Mouse (Mus musculus): Measurements from ENCODE around the gene Tbx1.

Gene Tbx1

DNA sequence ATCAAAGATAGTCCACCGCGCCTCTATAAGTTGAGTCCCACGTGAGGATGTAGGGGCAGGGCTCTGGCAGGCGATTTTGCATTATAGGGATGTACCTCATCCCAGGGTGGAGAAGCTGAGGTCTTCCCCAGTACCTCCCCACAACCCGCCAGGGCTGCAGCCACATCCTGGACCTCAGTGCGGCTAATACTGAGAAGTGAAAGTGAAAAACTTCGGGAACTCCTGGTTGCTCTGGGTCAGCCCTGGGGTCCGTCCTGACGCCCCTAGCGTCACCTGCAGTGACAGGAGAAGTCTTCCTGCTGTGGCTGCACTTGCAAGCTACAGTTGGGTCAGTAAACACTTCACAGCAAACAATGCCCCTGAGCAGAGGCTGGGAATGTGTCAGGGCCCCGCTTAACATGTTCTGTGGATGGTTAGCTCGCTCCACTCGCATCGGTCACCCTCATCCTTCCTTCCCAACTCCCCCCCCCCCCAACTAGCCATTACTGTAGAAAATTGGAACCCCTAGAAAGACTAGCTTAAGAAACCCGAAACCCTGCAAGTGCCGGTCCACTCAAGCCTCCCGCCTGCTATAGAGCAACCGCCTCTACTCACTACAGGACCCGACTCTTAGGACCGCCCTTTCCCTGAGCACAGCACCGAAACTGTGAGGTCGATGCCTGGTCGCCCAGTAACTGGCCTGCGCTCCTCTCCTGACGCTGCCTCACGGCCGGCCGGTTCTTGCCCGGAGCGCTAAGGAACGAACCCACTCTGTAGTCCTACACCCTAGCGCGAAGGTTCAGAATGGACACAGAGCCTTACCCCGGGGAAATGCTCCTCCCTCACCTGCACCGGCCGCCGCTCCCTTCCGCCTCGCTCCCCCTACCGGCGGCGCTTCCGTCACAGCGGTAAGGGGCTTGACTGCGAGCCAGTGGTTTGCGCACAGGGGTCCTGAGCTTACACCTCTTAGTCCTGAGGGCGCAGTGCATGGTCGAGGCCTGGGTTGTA lies at the start of gene Tbx1:
Gene Tbx1, minus strand, starts transcription at position 868 of the 987 bp plus-strand sequence.
- peak; percentile 73 for DNase-seq (ENCODE audit: low read depth)

GRCm38 (mm10) chr16:18639382-18639929 lies 49.0 kb upstream of the Tbx1 start:
- no peak for DNase-seq (ENCODE audit: low read depth)

GRCm38 (mm10) chr16:18638396-18638795 lies 47.9 kb upstream of the Tbx1 start:
- no peak for DNase-seq (ENCODE audit: low read depth)

DNA sequence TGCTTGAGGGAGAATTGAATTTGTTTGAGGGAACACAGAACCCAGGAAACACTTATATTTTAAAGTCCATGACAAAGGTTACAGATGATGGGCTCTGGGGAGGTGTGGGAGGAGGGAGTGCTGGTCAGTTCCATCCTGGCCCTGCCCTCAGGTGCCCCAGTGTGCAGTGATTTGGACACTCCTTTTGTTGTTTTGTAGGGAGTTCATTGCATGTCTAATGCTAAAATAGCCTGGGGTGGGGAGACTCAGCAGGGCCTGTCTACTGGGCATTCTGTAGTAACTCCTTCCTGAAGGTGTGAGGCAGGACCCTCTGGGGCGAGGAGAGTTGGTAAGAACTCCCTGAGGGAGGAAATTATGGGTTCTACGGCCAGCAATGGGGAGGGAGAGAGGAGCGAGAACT lies 46.3 kb upstream of the Tbx1 start:
- DNase-seq (ENCODE audit: low read depth) = no peak

DNA sequence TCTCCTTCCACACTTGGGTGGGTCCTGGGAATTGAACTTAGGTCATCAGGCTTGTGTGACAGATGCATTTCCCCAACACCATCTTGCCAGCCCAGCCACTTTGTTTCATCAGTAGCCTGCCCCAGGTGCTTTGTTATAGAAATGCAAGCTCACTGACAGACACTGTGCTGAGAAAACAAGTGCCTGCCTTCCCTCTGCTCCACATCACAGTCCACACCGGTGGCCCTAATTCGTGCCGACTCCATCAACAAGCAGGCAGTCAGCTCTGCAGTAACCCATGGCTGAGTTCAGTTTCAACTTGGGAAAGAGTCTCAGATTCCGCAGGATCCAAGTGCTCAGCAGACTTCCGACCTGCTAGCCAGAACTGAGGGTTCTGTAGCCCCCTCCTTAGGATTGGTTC lies 45.9 kb upstream of the Tbx1 start:
- no peak for DNase-seq (ENCODE audit: low read depth)

GRCm38 (mm10) chr16:18633333-18633732 lies 42.9 kb upstream of the Tbx1 start:
- no peak for DNase-seq (ENCODE audit: low read depth)

DNA sequence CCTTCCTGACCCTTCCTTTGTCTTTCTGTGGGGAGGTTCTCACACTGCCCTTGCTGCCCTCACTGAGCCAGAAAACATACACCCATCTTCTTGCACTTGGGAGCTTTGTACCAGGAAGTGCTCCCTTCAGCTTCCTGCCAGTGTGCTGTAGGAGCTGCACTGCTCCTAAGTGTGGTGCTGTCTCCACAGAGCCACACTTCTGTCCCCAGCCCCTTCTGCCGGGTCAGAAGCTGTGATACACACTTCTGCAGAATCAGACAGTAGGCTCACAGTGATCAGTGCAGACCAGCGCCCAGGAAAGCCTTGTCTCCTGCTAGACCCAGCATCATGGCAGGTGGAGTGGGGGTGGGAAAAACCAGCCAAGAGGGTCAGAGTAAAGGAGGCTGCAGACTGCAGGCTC lies 42.3 kb upstream of the Tbx1 start:
- DNase-seq (ENCODE audit: low read depth) = no peak

- DNase-seq (ENCODE audit: low read depth) = no peak
These were observed 41.6 kb upstream of the Tbx1 start for GRCm38 (mm10) chr16:18632059-18632458.

DNA sequence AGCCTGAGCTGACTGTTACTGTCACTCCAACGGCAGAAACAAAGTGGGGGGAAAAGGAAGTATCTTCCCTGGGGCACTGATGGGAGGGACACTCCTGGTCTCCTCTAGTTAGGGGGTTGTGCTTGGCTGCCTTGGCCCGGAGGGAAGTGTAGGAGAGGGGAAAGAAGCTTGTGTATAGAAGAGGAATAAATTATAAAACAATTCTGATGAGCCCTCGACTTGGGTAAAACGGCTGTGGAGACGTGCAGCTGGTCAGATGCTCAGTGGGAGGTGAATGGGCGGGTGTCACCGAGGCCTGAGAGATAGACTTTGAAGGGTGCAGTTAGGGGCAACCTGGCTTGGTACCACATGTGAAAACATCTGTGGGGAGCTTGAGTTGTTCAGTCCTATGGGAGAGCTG lies 40.7 kb upstream of the Tbx1 start:
- no peak for DNase-seq (ENCODE audit: low read depth)

DNA sequence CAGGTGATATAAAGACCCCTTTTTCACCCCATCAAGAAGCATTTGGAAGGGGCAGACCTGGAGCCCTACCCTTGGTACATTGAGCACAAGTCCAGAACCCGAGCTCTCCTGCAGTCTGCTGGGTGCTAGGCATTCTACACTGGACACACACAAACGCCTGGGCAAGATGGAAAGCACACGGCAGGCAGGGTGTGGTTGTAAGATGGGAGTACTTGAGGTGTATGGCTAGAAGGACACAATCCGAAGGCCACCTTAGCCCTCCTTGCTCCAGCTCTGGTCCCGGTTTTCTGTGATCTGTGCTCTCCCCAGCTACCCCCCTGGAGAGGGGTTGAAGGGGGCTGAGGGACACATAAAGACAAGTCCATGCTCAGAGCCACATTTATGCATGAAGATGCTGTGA lies 39.8 kb upstream of the Tbx1 start:
- DNase-seq (ENCODE audit: low read depth) = no peak

DNA sequence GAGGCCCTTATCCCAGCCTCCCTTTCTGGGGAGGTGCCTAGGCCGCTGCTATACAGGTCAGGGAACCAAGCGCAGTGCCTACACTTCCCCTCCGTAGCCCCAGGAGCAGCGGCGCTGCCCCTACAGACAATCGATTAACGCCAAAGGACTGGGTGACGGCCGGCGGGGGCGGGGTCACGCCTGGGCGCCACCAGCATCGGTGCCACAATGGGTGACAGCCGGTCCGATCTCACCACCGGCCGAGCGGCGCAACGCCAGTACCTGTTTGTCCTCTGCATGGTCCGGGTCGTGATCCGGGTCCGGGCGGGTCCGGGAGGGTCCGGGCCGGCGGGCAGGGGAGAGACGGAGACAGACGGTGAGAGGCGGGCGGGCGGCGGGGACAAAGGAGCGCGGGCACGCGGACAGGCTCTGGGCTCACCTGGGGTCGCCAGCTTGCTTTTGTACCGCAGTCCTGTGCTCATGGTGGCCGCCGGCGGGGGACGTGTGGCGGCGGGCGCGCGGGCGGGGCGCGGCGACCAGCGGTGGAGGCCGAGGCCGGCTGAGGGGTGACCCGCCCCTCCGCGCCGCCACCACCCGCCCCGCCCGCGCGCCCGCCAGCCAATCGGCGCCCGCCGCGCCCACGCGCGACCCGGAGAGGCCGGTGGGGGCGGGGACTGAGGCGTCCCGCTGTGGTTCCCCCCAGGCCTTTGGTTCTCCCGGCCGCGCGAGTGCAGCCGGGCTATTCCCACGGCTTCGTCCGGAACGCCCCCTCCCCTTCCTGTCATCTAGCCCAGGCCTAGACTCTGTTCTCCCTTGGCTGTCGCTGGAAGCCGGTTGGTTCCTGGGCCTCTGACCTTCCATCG lies 39.1 kb upstream of the Tbx1 start, which contains the start of gene Sept5:
Gene Sept5, minus strand, starts transcription at position 565 of the 842 bp plus-strand sequence.
- peak; percentile 21 for DNase-seq (ENCODE audit: low read depth)

DNA sequence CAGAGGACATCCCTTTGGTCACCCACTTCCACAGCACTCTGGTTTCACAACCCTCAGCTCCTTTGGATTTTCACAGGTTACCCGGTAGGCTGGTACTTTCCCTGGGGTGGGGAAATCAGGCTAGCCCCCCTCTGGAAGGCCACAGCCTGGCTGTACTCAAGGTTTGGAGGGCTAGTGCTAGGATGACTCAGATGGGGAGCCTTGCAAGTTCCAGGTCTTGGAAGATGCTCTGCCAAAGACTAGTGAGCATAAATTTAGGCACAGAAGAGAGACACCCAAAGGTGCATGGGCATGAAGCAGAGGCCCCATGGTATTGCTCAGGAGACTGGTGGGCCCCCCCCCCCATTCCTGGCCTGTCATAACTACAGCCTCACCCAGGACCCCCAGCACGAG lies 38.5 kb upstream of the Tbx1 start:
- no peak for DNase-seq (ENCODE audit: low read depth)

DNA sequence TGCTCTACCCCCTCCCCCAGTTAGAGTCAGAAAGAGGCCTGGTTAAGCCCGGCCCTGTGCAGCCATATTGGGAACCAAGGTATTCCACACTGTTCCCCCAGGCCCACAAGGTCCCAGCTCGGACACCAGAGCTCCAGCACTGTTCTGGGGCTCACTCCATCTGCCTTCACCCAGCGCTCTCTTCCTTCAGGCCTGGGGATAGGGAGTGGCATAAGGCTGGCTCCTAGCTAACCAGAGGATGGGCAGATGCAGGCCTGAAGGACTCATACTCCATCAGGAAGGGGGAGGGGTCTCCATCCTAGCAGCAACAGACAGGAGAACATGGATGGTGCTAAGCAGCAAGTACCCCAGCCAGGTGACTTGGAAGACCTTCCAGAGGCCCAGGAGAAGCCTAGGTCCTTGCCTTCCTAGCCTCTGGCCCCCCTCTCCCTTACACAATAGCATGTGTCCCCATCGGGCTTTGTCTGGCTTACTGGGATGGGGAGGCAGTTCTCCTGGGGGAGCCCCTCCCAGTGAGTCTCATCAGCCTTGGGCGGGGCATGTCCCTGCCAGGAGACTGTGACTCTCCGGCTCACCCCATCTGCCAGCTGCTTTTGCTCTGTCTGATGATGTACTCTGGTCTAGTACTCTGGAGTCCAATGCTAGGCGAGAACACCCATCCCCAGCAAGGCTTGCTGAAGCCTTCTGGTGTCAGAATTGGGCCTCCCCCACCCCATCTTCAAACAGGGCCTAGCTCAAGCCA lies 37.9 kb upstream of the Tbx1 start:
- no peak for DNase-seq (ENCODE audit: low read depth)

DNA sequence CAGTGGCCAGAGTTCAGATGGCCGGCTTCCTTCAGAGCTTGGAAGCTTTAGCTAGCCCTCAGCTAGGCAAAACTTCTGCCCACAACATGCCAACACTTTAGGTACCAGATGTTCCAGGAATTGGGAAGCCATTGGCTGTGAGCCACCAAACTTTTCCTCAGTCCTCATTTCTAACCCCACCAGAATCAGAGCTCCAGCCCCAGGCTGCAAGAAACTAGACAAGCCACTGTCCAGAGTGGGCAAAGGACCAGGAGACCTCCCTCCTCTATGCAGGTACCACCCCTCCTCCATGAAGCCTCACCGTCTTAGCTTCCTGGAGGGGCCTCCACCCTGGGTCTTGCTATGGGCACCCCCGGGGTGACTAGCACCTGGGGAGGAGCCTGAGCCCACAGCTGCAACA lies 36.7 kb upstream of the Tbx1 start:
- DNase-seq (ENCODE audit: low read depth) = no peak

DNA sequence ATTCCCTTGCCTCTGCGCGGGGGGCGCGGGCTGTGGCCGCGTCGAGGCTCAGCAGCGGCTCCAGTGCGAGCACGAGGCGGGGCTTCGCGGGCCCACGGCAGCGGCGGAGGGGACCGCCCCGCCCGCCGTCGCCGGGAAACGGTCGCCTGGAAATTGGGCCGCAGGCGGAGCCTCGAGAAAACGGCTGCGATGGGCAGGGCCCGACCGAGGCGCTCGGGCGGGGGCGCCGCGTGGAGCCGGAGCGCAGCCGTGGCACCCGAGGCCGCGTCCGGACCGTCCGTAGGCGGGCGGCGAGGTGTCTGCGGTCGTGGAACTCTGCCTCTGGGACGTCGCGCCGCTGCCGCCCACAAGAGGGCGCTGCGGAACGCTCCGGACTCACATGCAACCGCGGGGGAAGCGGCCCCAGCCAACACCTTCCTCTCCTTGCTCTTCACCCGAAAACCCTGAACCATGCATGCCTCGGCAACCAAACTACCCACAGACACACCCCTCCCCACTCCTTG lies 36.0 kb upstream of the Tbx1 start, which contains the start of gene Gm49601:
Gene Gm49601, minus strand, starts transcription at position 52 of the 503 bp plus-strand sequence.
- DNase-seq (ENCODE audit: low read depth) = peak; percentile 88

DNA sequence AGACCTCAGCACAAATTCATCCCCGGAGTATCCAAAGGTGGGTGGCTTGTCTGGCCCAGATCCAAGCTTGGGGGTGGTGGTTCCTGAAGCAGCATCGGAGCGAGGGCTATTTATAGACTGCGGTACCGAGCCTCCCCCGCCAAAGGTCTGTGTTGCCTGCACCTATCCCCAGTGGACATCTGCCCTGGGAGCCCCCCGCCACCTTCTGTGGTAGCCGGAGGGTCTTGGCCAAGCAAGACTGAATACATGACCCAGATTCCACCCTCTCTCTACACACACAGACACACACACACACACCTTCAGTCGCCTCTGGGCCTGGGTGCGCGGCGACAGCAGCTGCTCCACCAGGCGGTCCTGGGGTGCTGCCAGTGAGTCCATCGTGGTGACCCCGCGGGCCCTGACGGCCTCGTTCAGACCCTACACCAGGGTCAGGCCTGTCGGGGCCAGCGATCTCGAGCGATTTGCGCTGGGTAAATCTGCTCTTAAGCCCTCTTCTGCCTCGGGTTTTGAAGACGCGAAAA lies 35.4 kb upstream of the Tbx1 start:
- DNase-seq (ENCODE audit: low read depth) = no peak

GRCm38 (mm10) chr16:18625097-18625496 lies 34.6 kb upstream of the Tbx1 start:
- DNase-seq (ENCODE audit: low read depth) = peak; percentile 14

DNA sequence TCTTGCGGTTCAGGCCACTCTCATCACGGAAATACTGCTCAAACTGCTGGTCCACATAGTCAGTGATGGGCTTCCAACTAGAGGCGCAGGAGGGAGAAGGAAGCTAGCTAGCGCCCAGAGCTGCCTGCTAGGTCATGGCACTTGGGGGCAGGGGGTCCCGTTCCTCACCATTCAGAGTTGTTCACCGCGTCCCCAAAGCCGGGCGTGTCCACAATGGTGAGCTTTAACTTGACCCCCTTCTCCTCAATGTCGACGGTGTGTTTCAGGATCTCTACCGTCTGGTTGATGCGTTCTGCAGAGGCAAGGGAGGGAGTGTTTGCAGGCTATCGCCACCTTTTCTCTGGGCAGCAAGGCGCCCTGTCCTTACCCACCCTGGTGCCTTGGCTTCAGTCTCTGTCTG lies 34.2 kb upstream of the Tbx1 start:
- peak; percentile 16 for DNase-seq (ENCODE audit: low read depth)

- no peak for DNase-seq (ENCODE audit: low read depth)
These were observed 33.5 kb upstream of the Tbx1 start for GRCm38 (mm10) chr16:18623751-18624540.
